Mouse (Mus musculus) C3H10T1/2 (cell line): ENCODE measurements around the gene Yipf6. TPM values are rescaled to one million over a fixed set of nuclear protein-coding genes. Genes with fewer than 3 reads are reported as not detected.

ENCODE experiments used
- polyA plus RNA-seq, 2 experiments: library from polyadenylated mRNA; unstranded; fragments of >200 nt; fragmentation: generic; extraction: Trizol; gene quantifications; one replicate each; pipeline ENCODE4 v1.2.1; 2012; ENCODE audit warnings: missing spikeins in 2 of 2

Yipf6 gene
- polyA plus RNA-seq: 1 to 10 TPM; 5.7 to 9.7 TPM

DNA sequence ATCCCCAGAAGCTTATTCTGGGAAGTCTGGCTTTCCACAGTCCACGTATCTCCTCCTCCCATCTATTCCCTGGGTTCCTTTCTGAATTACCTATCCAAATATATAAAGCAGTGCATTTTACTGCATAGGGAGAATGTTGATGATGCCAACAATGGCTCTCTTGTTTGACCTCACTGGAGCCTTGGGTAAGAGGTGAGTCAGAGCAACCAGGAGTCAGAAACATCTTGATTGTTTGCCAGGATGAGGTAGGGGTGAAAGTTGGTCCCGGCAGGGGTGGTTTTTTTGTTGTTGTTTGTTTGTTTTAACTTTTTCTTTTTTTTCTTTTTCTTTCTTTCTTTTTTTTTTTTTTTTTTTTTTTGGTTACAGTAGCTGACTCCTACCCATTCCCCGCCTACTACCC lies at the start of gene Yipf6:
Yipf6 (plus strand) TSS at position 216 of the 400 bp plus-strand sequence.

DNA sequence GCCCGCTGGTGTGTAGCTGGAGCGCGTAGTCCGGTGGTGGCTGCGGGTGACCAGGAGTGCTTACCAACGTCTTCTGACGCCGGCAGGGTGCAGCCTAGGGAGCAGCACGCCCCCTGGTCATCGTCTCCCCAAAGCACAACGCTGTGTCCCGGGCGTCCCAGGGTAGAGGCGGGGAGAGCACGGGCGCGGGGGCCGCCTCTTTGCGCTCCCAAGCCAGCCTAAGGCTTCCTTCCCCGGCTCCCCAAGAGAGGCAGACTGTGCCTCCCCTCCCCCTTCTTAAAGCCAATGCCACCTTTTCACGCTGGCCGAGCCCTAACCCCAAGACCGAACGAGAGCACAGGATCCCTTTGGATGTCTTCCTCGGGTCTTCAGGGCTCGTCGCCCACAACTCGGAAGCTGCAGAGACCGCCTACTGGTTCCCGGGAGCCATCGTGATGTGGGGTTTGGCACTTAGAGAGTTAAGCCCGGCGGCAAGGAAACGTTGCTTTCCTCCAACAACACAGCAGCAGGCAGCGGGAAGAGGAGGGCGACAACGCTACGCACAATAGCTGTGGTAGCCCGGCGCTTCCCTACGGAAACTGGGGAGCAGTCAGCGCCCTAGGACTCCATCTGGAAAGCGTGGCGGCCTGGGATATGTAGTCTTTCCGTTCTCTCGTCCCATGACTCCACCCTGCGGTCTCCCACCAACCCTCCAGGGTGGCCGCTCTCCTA lies 45.6 kb upstream of the Yipf6 start, which contains the start of gene Ophn1:
Ophn1 (minus strand) TSS at position 620 of the 711 bp plus-strand sequence.

Other genes starting within 250 kb of the Yipf6 start
- 10 to 100 TPM in 1 of 2 experiments, under 1 TPM in 1; 0.59 to 10.5 TPM for gene Ophn1, start 45.3 kb upstream of the Yipf6 start, polyA plus RNA-seq
- 1 to 10 TPM in 1 of 2 experiments, under 1 TPM in 1; 0.05 to 1.4 TPM for gene Stard8, start 66.9 kb downstream of the Yipf6 start, polyA plus RNA-seq
- 1 to 10 TPM; 1.5 to 8.2 TPM for gene Efnb1, start 199.8 kb downstream of the Yipf6 start, polyA plus RNA-seq